In the genomic region with DNA sequence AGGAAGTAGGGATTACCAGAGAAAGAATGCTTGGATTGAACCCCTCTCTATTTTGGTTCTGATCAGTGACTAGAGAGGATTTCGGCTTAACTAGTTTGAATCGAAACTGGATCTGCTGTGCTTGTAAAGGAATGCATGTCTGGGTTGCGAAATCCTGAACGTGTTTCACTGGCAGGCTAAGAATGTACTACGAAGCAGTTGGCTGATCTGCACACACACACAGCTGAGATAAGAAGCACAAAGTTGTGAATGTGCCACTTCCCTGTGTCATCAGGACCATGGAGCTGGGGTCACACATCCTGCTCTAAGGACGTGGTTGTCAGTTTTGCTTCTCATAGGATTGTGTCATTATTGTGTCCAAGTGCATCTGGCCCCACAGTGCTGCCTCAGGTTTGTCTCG, we compare ENCODE assay signal across 15 mouse cellular contexts. TPM values are rescaled to one million over a fixed set of nuclear protein-coding genes. Genes with fewer than 3 reads are reported as not detected.
DNase-seq lines count a peak whose midpoint lies in the region; ATAC-seq and TF ChIP-seq lines count a peak whose summit lies in the region.
"Had no signal": no experiment of that assay in that cellular context is flagged by ENCODE, and none has a peak within 500 bp of the region (broad histone marks: within the 10 kb centered on the region; RNA-seq: fewer than 3 reads in every experiment).

No protein-coding gene starts in this region.

- peak in 1 of 2 experiments; percentile 42 for DNase-seq in heart, adult 2 months
- DNase-seq in heart, postnatal 4 days: no peak
- peak; percentile 24 to 47 for DNase-seq in heart, adult 9 months (ENCODE audit: low spot score in 2 of 2)
- no peak for DNase-seq in cerebellum, adult 8-10 months
- no peak for DNase-seq in cerebellum, adult 11-12 months
- DNase-seq in layer of hippocampus, adult 9-11 months: no peak
- DNase-seq: cerebellum, adult 9-10 months; layer of hippocampus, postnatal 36 days; right cerebral cortex, postnatal 25 days had no signal

- H3K4me1 ChIP-seq in heart, adult 2 months (ENCODE audit: control insufficient read depth, insufficient read depth, low read length): peaks cover 3% of the 10 kb centered on the region
- H3K4me1 ChIP-seq in lung, embryonic 16.5 days (replicated peaks; ENCODE audit: control insufficient read depth, insufficient read depth, low read length): peaks cover 9% of the 10 kb centered on the region
- H3K4me1 ChIP-seq: embryonic facial prominence, embryonic 12.5 days; kidney, embryonic 15.5 days; limb, embryonic 15.5 days had no signal

- peak overlapping the region; percentile 21; the same call in 1 of the 2 replicates for H3K4me2 ChIP-seq in lung, embryonic 16.5 days (ENCODE audit: low read depth, low read length)
- H3K4me2 ChIP-seq: embryonic facial prominence, embryonic 12.5 days; kidney, embryonic 15.5 days; limb, embryonic 15.5 days had no signal

- TF ChIP-seq CTCF in heart, adult 2 months (IDR thresholded peaks at IDR 0.05): no peak
- no peak for TF ChIP-seq CTCF in C2C12 (IDR thresholded peaks at IDR 0.05; ENCODE audit: control insufficient read depth, insufficient read depth, insufficient read length)

- 25% methylated on average over 7 of the region's 7 CpGs for WGBS in heart, adult 2 months
- 23% methylated on average over 7 of the region's 7 CpGs for WGBS in lung, embryonic 16.5 days

- no peak for TF ChIP-seq POLR2A in heart, adult 2 months (IDR thresholded peaks at IDR 0.05; ENCODE audit: insufficient read depth, low read depth, low read length)

- H3K79me2 ChIP-seq in heart, adult 2 months (replicated peaks; ENCODE audit: control insufficient read depth, insufficient read depth, low read length): no peaks in the 10 kb centered on the region
- no peaks in the 10 kb centered on the region for H3K79me2 ChIP-seq in C2C12 (ENCODE audit: control insufficient read depth, insufficient read depth)

- H3K36me3 ChIP-seq in heart, adult 2 months (ENCODE audit: control insufficient read depth, insufficient read depth, low read length): no peaks in the 10 kb centered on the region
- peaks cover 13% of the 10 kb centered on the region for H3K36me3 ChIP-seq in C2C12 (ENCODE audit: control insufficient read depth, insufficient read depth)
- peaks cover 2% of the 10 kb centered on the region; the same call in 1 of the 2 replicates for H3K36me3 ChIP-seq in lung, embryonic 16.5 days (ENCODE audit: control insufficient read depth, insufficient read depth, low read length)

- no peak overlapping the region for H3K27ac ChIP-seq in heart, adult 2 months
- H3K27ac ChIP-seq in lung, embryonic 16.5 days (ENCODE audit: low read length): peak overlapping the region; percentile 56
- H3K27ac ChIP-seq: embryonic facial prominence, embryonic 12.5 days; kidney, embryonic 15.5 days; limb, embryonic 15.5 days had no signal

- no peaks in the 10 kb centered on the region for H3K27me3 ChIP-seq in heart, adult 2 months (ENCODE audit: control insufficient read depth, insufficient read depth, low read length)
- no peaks in the 10 kb centered on the region for H3K27me3 ChIP-seq in C2C12 (ENCODE audit: control insufficient read depth, insufficient read depth, insufficient read length)
- H3K27me3 ChIP-seq in lung, embryonic 16.5 days (ENCODE audit: control insufficient read depth, insufficient read depth, low read depth, low read length): no peaks in the 10 kb centered on the region
- H3K27me3 ChIP-seq: embryonic facial prominence, embryonic 12.5 days; kidney, embryonic 15.5 days; limb, embryonic 15.5 days had no signal

- no peaks in the 10 kb centered on the region for H3K79me3 ChIP-seq in C2C12 (ENCODE audit: low read depth)

- peak; percentile 73; the same call in 1 of the 2 replicates for TF ChIP-seq EP300 in heart, adult 2 months (IDR thresholded peaks at IDR 0.05; ENCODE audit: insufficient read depth, low read depth, low read length)

- H3K9me3 ChIP-seq in lung, embryonic 16.5 days (ENCODE audit: control insufficient read depth, low read length): no peaks in the 10 kb centered on the region; the same call in 1 of the 2 replicates
- H3K9me3 ChIP-seq: embryonic facial prominence, embryonic 12.5 days; kidney, embryonic 15.5 days; limb, embryonic 15.5 days had no signal

- no peak overlapping the region for H3K9ac ChIP-seq in heart, adult 2 months (ENCODE audit: low read depth, low read length)
- H3K9ac ChIP-seq in lung, embryonic 16.5 days (ENCODE audit: low read length): no peak overlapping the region
- H3K9ac ChIP-seq: embryonic facial prominence, embryonic 12.5 days; kidney, embryonic 15.5 days; limb, embryonic 15.5 days had no signal

- ATAC-seq in lung, embryonic 16.5 days (ENCODE audit: low read depth): peak; percentile 90
- ATAC-seq: midbrain, embryonic 16.5 days had no signal

- H3K4me3 ChIP-seq in heart, adult 2 months: no peak overlapping the region
- no peak overlapping the region for H3K4me3 ChIP-seq in C2C12 (ENCODE audit: insufficient read depth, poor library complexity, severe bottlenecking)
- no peak overlapping the region for H3K4me3 ChIP-seq in lung, embryonic 16.5 days (ENCODE audit: low read length)
- H3K4me3 ChIP-seq: embryonic facial prominence, embryonic 12.5 days; kidney, embryonic 15.5 days; limb, embryonic 15.5 days had no signal

- intact Hi-C loops in heart, adult 2 months (cut with DNase I): no loop called here

- H3ac ChIP-seq in C2C12 (ENCODE audit: control insufficient read depth, insufficient read length, low read depth): no peak overlapping the region

TF ChIP-seq in C2C12, 6 proteins besides CTCF, POLR2A, EP300 and RAD21:
- TF ChIP-seq CEBPB (IDR thresholded peaks at IDR 0.05; ENCODE audit: low read depth): peak; percentile 65
- TF ChIP-seq MYOG (IDR thresholded peaks at IDR 0.05; ENCODE audit: control insufficient read depth, extremely low read depth, insufficient read length): no peak

RNA-seq across cellular contexts. Expression of a gene that starts 14.3 kb away (rescaled TPM):
- total RNA-seq in heart, adult 2 months (2021): not detected
- polyA plus RNA-seq in heart, adult 2 months (2012; rRNA removed): 0.02 and 0.03 TPM in 2 replicates
- under 1 TPM; 0.05 to 0.29 TPM for total RNA-seq in heart, postnatal 4 days (2021)
- polyA plus RNA-seq in C2C12 (2012; fragmentation: generic; extraction: Trizol): not detected
- not detected in 2 replicates for polyA plus RNA-seq in lung, embryonic 16.5 days (2015; fragmentation: Nextera tagmentation; extraction: Ambion mirVana)

RNA-seq across cellular contexts. Expression of a gene that starts 22.6 kb away (rescaled TPM):
- 1 to 10 TPM; 2.2 to 2.3 TPM for total RNA-seq in heart, adult 2 months (2021)
- polyA plus RNA-seq in heart, adult 2 months (2012; rRNA removed): 3.2 and 4.9 TPM in 2 replicates
- 1 to 10 TPM; 2.5 to 3.2 TPM for total RNA-seq in heart, postnatal 4 days (2021)
- 0.63 TPM for polyA plus RNA-seq in C2C12 (2012; fragmentation: generic; extraction: Trizol)
- polyA plus RNA-seq in lung, embryonic 16.5 days (2015; fragmentation: Nextera tagmentation; extraction: Ambion mirVana): 19.0 and 23.9 TPM in 2 replicates

RNA-seq across cellular contexts. Expression of a gene that starts 22.9 kb away (rescaled TPM):
- 1 to 10 TPM; 3.5 to 4.9 TPM for total RNA-seq in heart, adult 2 months (2021)
- polyA plus RNA-seq in heart, adult 2 months (2012; rRNA removed): 2.1 and 5.0 TPM in 2 replicates
- 10 to 100 TPM; 17.4 to 18.9 TPM for total RNA-seq in heart, postnatal 4 days (2021)
- 0.62 TPM for polyA plus RNA-seq in C2C12 (2012; fragmentation: generic; extraction: Trizol)
- polyA plus RNA-seq in lung, embryonic 16.5 days (2015; fragmentation: Nextera tagmentation; extraction: Ambion mirVana): 45.0 and 48.9 TPM in 2 replicates

Comparison
In these comparisons a context has a peak if more than half of its experiments do, and no peak if none do; other contexts are left out.
1. DNase-seq: peak in heart, adult 9 months (2 of 2); none in heart, postnatal 4 days (single experiment), cerebellum, adult 8-10 months (single experiment), cerebellum, adult 11-12 months (single experiment) and layer of hippocampus, adult 9-11 months (single experiment).